Mouse (Mus musculus) midbrain, embryonic 12.5 days (tissue): ENCODE data around the gene Nrip1. TPM values are rescaled to one million over a fixed set of nuclear protein-coding genes. Genes with fewer than 3 reads are reported as not detected.

Experiments
- ATAC-seq: fragments of 200-750 bp; cut with Nextera tagmentation; 2 replicates; pipeline ENCODE4 v1.8.0; 2017; ENCODE audit warnings: low read depth, moderate TSS enrichment, moderate library complexity; ENCODE audit not compliant: low FRiP score
- H3K27ac ChIP-seq: fragments of 300-500 bp; sonication (generic); replicated peaks from 2 replicates; pipeline ENCODE4 v1.5.1; 2016; ENCODE audit warnings: mild to moderate bottlenecking
- H3K27me3 ChIP-seq: fragments of 300-500 bp; sonication (generic); 2 replicates; pipeline ENCODE4 v1.6.1; 2016; ENCODE audit warnings: mild to moderate bottlenecking
- H3K36me3 ChIP-seq: fragments of 300-500 bp; sonication (generic); 2 replicates; pipeline ENCODE4 v1.6.1; 2016
- H3K4me1 ChIP-seq: fragments of 300-500 bp; sonication (generic); 2 replicates; pipeline ENCODE4 v1.6.1; 2016
- H3K4me2 ChIP-seq: fragments of 300-500 bp; sonication (generic); replicated peaks from 2 replicates; pipeline ENCODE4 v1.6.1; 2016; ENCODE audit warnings: mild to moderate bottlenecking, moderate library complexity
- H3K4me3 ChIP-seq: fragments of 300-500 bp; sonication (generic); 2 replicates; pipeline ENCODE4 v1.5.1; 2016; ENCODE audit warnings: mild to moderate bottlenecking
- H3K9ac ChIP-seq: fragments of 300-500 bp; sonication (generic); replicated peaks from 2 replicates; pipeline ENCODE4 v1.6.1; 2016; ENCODE audit warnings: mild to moderate bottlenecking, moderate library complexity
- H3K9me3 ChIP-seq: fragments of 300-500 bp; sonication (generic); 2 replicates; pipeline ENCODE4 v1.6.1; 2016; ENCODE audit warnings: mild to moderate bottlenecking
- WGBS: fragments of 180-500 bp; shearing (Covaris S2); methylation state at CpG from one replicate; pipeline ENCODE4 v1.1.7; 2016; 5-methylcytosine and 5-hydroxymethylcytosine counted together
- polyA plus RNA-seq: library from polyadenylated mRNA; unstranded; fragments of >200 nt; fragmentation: Nextera tagmentation; extraction: Ambion mirVana; gene quantifications from 2 replicates; pipeline ENCODE4 v1.2.1, GENCODE M21; 2016

The Nrip1 gene
- polyA plus RNA-seq, 1 experiment from 2014 or later = 28.7 TPM

DNA sequence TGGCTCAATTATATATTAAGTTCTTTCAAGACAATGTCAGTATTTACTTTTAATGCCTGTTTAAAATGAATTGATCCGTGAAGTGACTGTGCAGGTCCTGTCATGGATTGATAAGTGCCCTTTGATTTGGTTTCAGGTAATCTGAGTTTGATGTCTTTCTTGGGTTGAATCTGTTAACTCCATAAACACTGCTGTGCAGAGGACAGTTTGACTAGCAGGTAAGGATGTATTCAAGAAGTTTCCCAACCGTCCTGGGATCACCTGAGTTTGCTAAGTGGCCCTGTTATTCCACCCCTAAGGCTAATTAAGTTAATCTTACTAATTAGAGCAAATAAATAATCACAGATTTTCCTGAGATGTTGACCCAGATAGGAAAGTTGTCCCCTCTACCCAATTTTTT is 84.1 kb downstream of the Nrip1 start:
- H3K9me3 ChIP-seq = no peaks in the 10 kb centered on the region
- H3K4me3 ChIP-seq = no peak overlapping the region
- H3K27me3 ChIP-seq = no peaks in the 10 kb centered on the region
- H3K27ac ChIP-seq = no peak overlapping the region
- no peak overlapping the region for H3K9ac ChIP-seq
- ATAC-seq = no peak
- WGBS = 83% methylated on average over 2 of the region's 2 CpGs
- no peak overlapping the region for H3K4me2 ChIP-seq
- peaks cover 33% of the 10 kb centered on the region for H3K36me3 ChIP-seq
- no peaks in the 10 kb centered on the region for H3K4me1 ChIP-seq

DNA sequence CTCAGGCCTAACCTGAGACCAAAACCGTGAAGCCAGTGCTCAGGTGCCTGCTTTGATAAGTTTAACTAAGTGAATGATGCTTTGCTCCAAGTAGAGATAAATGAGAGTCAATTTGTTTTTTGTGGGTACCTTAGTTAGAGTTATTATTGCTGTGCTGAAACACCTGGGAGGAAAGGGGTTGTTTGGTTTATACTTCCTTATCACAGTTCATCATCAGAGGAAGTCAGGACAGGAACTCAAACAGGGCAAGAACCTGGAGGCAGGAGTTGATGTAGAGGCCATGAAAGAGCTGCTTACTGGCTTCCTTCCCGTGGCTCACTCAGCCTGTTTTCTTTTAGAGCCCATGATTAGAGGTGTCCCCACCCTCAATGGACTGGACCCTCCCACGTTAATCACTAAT is 89.8 kb downstream of the Nrip1 start:
- 74% methylated on average over 3 of the region's 3 CpGs for WGBS
- no peak for ATAC-seq

DNA sequence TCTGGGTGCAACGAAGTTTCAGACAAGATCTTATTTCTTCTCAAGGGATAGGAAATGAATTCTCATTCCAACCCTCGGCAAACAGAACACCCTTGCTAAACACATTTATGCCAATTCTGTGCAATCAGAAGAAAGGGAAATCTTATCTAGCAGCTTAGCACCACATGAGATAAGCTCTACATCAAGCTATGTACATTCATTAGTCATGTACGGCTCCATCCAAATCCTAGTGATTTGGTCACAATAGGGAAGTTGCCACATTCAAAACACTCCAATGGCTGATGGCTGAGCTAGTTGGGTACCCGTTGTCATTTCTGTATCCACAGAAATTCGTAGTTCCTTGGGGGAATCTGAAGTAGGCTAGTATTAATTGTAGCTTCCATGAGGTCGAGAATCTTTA is 91.8 kb downstream of the Nrip1 start:
- no peaks in the 10 kb centered on the region for H3K9me3 ChIP-seq
- H3K27ac ChIP-seq = no peak overlapping the region
- no peaks in the 10 kb centered on the region for H3K36me3 ChIP-seq
- H3K4me3 ChIP-seq = no peak overlapping the region
- H3K27me3 ChIP-seq = no peaks in the 10 kb centered on the region
- H3K4me2 ChIP-seq = no peak overlapping the region
- 88% methylated on average over 6 of the region's 6 CpGs for WGBS
- no peak for ATAC-seq
- H3K4me1 ChIP-seq = no peaks in the 10 kb centered on the region
- no peak overlapping the region for H3K9ac ChIP-seq

More for the DNA sequence above, 89.8 kb downstream of the Nrip1 start:
- H3K27me3 ChIP-seq = no peaks in the 10 kb centered on the region
- no peak overlapping the region for H3K9ac ChIP-seq
- no peaks in the 10 kb centered on the region for H3K9me3 ChIP-seq
- H3K4me2 ChIP-seq = no peak overlapping the region
- no peak overlapping the region for H3K4me3 ChIP-seq
- H3K4me1 ChIP-seq = no peaks in the 10 kb centered on the region
- no peaks in the 10 kb centered on the region for H3K36me3 ChIP-seq
- no peak overlapping the region for H3K27ac ChIP-seq

DNA sequence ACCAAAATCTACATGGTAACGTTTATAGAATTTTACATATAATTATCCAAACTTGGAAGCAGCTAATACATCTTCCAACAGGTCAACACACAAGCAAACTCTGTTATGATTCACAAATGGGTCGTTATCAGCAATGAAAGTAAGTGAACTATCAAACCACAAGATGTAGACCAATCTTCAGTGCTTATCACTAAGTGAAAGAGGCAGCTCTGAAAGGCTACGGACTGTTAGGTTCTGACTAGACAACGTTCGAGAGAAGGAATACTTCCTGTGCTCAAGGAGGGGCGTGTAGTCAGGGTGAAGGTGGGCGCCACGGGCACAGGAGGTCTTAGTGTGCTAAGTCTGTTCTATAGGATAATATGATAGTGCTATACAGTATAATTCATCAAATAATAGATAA is 93.3 kb downstream of the Nrip1 start:
- Histone ChIP-seq H3K27ac (no peak overlapping the region), H3K4me3 (no peak overlapping the region), H3K36me3 (no peaks in the 10 kb centered on the region), H3K4me2 (no peak overlapping the region), H3K9ac (no peak overlapping the region), H3K27me3 (no peaks in the 10 kb centered on the region), H3K4me1 (no peaks in the 10 kb centered on the region), H3K9me3 (no peaks in the 10 kb centered on the region)
- no peak for ATAC-seq
- WGBS = 92% methylated on average over 8 of the region's 8 CpGs

DNA sequence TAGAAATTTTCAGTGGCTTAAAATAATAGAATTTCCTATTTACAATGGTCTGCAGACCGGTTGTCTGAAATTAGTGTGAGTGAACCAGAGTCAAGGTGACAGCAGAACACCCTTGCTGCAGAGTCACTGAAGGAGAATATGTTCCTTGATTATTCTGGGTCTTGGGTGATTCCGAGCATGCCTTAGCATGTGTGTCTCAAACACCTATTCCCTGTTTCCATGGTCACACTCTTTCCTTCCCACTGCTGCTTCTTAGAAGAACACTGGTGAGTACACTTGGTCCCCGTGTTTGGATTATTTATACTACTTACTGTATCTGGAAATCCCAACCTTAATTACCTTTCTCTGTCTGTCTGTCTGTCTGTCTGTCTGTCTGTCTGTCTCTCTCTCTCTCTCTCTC is 97.4 kb downstream of the Nrip1 start:
- no peaks in the 10 kb centered on the region for H3K9me3 ChIP-seq
- H3K27me3 ChIP-seq = no peaks in the 10 kb centered on the region
- H3K4me2 ChIP-seq = no peak overlapping the region
- ATAC-seq = no peak
- H3K27ac ChIP-seq = no peak overlapping the region
- 83% methylated on average over 3 of the region's 3 CpGs for WGBS
- H3K4me1 ChIP-seq = no peaks in the 10 kb centered on the region
- no peak overlapping the region for H3K9ac ChIP-seq
- no peak overlapping the region for H3K4me3 ChIP-seq
- no peaks in the 10 kb centered on the region for H3K36me3 ChIP-seq

DNA sequence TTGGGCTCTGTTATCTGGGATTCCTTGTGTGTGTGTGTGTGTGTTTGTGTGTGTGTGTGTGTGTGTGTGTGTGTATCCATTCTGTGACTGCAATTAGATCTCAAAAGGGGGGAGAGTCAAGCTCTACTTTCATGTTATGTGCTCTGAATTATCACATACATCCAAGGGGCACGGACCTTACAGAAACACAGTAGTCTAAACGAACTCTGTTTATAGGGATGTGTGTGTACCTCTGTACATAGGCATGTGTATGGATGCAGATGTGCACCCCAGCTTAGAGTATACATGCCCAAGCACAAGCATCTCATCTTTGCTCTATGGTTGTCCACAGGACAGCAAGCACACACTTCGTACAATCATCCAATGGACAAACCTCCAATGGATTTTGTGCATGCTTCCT is 98.0 kb downstream of the Nrip1 start:
- no peaks in the 10 kb centered on the region for H3K36me3 ChIP-seq
- no peak overlapping the region for H3K9ac ChIP-seq
- WGBS = 97% methylated on average over 3 of the region's 3 CpGs
- H3K9me3 ChIP-seq = no peaks in the 10 kb centered on the region
- H3K4me3 ChIP-seq = no peak overlapping the region
- no peak overlapping the region for H3K27ac ChIP-seq
- no peak overlapping the region for H3K4me2 ChIP-seq
- H3K27me3 ChIP-seq = no peaks in the 10 kb centered on the region
- H3K4me1 ChIP-seq = no peaks in the 10 kb centered on the region
- no peak for ATAC-seq

DNA sequence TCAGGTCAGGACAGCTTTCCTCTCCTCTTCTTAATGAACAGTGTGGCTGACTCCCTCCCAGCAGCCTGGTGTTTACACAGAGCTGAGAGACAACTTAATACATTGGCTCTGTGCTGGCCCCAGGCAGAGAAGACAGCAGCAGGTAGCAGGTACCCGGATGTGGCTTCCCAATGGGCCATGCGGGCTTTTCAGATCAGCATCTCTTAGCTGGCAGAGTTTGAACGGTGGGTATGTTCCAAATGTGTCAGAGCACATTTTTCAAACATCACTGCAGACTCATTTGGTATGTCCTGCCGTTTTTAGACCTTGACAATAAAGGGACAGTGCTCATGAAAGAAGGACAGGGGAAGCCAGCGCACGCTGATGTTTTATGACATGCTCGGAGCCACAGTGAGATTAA is 98.5 kb downstream of the Nrip1 start:
- 83% methylated on average over 7 of the region's 7 CpGs for WGBS
- Histone ChIP-seq H3K27me3 (no peaks in the 10 kb centered on the region), H3K36me3 (no peaks in the 10 kb centered on the region), H3K9me3 (no peaks in the 10 kb centered on the region), H3K27ac (no peak overlapping the region), H3K4me3 (no peak overlapping the region), H3K4me2 (no peak overlapping the region), H3K9ac (no peak overlapping the region), H3K4me1 (no peaks in the 10 kb centered on the region)
- ATAC-seq = no peak

DNA sequence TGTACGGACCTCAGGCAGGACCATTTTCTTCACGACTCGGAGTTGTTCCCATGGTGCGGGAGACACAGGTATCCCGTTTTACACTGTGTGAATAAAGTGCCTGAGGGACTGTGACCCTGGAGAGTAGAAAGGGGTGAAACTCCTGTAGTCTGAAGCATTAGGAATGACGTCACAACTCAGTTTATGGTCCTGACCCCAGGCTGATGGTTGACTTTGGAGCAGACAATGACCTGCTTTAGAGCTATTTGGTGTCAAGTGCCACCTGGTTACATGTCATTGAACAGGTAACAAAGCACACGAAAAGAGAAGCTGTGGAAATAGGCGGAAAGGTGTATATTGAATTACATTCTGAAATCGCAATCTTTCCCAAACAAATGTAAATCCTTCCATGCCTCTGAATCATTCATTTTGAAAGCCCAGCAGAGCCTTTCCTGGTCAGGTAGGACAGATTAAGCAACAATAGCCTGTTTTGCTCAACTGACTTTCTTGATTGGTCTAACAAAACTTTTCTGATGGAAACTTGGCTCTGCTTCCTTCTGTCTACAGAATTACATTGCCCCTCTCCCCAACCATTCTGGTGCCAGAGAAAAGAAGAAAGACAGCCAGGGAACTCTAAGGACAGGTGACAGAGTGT is 106.9 kb downstream of the Nrip1 start:
- no peak overlapping the region for H3K27ac ChIP-seq
- WGBS = 87% methylated on average over 9 of the region's 9 CpGs

DNA sequence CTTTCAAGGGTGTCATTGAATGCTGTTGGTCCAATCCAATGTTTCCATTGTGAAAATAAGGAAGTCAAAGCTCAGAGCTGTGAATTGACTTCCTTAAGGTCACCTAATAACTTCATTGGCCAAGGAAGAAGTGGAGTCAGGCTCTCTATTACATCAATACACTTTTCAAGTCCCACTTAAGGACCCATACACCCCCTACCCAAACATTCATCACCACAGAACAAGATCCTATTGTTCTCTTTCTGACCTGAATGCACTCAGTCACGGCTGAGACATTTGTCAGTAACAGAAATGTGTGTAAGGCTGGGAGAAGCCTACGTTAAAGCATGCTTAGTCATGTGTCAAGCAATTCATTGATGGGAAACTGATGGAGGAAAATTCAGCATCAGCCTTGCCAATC is 107.8 kb downstream of the Nrip1 start:
- Histone ChIP-seq H3K27me3 (no peaks in the 10 kb centered on the region), H3K4me3 (no peak overlapping the region), H3K4me1 (no peaks in the 10 kb centered on the region), H3K4me2 (no peak overlapping the region), H3K27ac (no peak overlapping the region), H3K36me3 (no peaks in the 10 kb centered on the region), H3K9ac (no peak overlapping the region), H3K9me3 (no peaks in the 10 kb centered on the region)
- 29% methylated on average over 2 of the region's 2 CpGs for WGBS
- no peak for ATAC-seq

More for the DNA sequence above, 106.9 kb downstream of the Nrip1 start:
- Histone ChIP-seq H3K27me3 (no peaks in the 10 kb centered on the region), H3K36me3 (no peaks in the 10 kb centered on the region), H3K4me2 (no peak overlapping the region), H3K9me3 (no peaks in the 10 kb centered on the region), H3K4me1 (no peaks in the 10 kb centered on the region), H3K9ac (no peak overlapping the region), H3K4me3 (no peak overlapping the region)
- no peak for ATAC-seq

DNA sequence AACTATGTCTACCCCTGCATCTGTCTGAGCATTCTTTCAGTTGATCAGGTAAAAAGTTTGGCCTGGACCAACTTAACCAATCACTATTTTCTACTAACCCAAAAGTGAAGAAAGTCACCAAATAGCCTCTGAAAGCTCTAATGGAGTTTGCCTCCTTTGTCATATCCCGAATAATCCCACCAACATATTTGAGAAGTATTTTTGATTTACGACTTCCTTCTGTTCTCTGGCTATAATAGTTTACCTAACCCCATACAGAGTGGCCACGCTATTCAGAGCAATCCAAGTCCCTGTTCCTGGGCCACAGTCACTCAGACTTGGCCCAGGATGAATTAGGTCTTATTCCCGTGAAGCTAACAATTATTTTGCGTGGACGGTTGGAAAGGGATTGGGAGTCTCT is 108.3 kb downstream of the Nrip1 start:
- Histone ChIP-seq H3K9ac (no peak overlapping the region), H3K27ac (no peak overlapping the region), H3K4me3 (no peak overlapping the region), H3K36me3 (no peaks in the 10 kb centered on the region), H3K9me3 (no peaks in the 10 kb centered on the region), H3K4me1 (no peaks in the 10 kb centered on the region), H3K27me3 (no peaks in the 10 kb centered on the region), H3K4me2 (no peak overlapping the region)
- ATAC-seq = no peak
- WGBS = 80% methylated on average over 6 of the region's 6 CpGs

DNA sequence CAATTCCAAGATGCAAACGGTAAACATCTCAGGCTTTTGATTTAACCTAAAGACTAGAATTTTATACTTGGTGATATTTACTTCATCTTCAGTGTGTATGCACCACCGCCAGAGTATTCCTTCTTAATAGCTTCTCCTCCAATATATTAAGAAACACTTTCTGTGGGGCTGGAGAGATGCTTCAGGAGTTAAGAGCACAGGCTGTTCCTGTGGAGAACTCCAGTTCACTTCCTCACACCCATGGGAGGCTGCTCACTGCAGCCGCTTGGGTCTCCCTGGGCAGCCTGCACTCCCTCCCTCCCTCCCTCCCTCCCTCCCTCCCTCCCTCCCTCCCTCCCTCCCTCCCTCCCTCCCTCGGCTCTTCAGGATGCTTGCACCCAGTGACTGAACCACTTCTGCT is 110.2 kb downstream of the Nrip1 start:
- no peaks in the 10 kb centered on the region for H3K36me3 ChIP-seq
- WGBS = 71% methylated on average over 3 of the region's 4 CpGs
- H3K9me3 ChIP-seq = no peaks in the 10 kb centered on the region
- no peak for ATAC-seq
- H3K27me3 ChIP-seq = no peaks in the 10 kb centered on the region
- H3K4me2 ChIP-seq = no peak overlapping the region
- H3K9ac ChIP-seq = no peak overlapping the region
- H3K4me3 ChIP-seq = no peak overlapping the region
- no peak overlapping the region for H3K27ac ChIP-seq
- no peaks in the 10 kb centered on the region for H3K4me1 ChIP-seq

DNA sequence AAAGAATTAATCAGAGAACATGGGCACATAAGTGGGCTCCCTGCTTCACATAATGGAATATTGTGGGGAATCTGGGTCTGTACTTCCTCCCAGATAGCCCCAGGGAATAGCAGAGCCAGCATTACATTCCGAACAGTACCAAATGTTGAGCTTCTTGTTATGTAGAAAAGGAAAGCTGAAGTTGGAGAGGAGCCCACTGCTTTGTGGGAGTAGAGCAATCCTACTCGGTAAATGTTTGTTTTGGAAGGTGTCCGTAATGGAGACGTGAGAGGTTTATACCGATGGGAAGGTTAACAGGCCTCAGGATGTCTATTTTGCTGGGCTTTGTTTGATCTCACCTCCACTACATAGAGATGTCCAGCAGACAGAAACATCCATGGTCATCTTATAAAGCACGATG is 113.3 kb downstream of the Nrip1 start:
- ATAC-seq = no peak
- H3K9me3 ChIP-seq = no peaks in the 10 kb centered on the region
- 72% methylated on average over 6 of the region's 6 CpGs for WGBS
- H3K27ac ChIP-seq = no peak overlapping the region
- H3K4me1 ChIP-seq = no peaks in the 10 kb centered on the region
- no peaks in the 10 kb centered on the region for H3K27me3 ChIP-seq
- H3K4me2 ChIP-seq = no peak overlapping the region
- H3K36me3 ChIP-seq = no peaks in the 10 kb centered on the region
- H3K4me3 ChIP-seq = no peak overlapping the region
- H3K9ac ChIP-seq = no peak overlapping the region

DNA sequence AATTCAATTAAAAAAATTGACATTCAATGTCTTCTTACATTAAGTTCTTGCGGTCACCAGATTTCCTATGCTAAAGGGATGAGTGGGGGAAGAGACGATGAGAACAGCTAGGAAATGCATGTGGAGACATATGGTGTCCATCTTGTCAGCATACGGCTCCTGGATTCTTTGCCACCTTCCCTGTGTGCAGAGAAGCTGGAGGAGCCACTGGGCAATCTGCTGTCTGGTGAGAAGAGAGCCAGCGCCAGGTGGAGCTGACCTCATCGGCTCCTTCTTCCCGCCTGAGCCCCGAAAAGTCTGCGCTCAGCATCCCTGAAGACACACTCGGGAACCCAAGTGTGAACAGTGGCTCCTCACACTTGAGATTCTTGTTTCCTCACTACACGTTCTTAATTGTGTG is 121.8 kb downstream of the Nrip1 start:
- Histone ChIP-seq H3K27me3 (no peaks in the 10 kb centered on the region), H3K27ac (no peak overlapping the region), H3K9ac (no peak overlapping the region), H3K4me3 (no peak overlapping the region), H3K4me1 (no peaks in the 10 kb centered on the region), H3K36me3 (no peaks in the 10 kb centered on the region), H3K9me3 (no peaks in the 10 kb centered on the region), H3K4me2 (no peak overlapping the region)
- 91% methylated on average over 10 of the region's 10 CpGs for WGBS
- no peak for ATAC-seq
